Mouse (Mus musculus) adipocyte (in vitro differentiated cells): ENCODE results near the gene Lbx2.

Experiments used
- DNase-seq: peaks from one replicate; pipeline ENCODE4 v3.0.0-alpha.2; 2016; ENCODE audit warnings: low spot score

The Lbx2 gene

GRCm38 (mm10) chr6:83108762-83109668 lies 22.8 kb downstream of the Lbx2 start, which contains the start of gene Mrpl53:
TSS of gene Mrpl53 (plus strand) at chr6:83109040.
- DNase-seq, result peak; percentile 86

- no peak for DNase-seq
Measured at GRCm38 (mm10) chr6:83111510-83112136, 25.5 kb downstream of the Lbx2 start.

GRCm38 (mm10) chr6:83115011-83115671 lies 29.0 kb downstream of the Lbx2 start, which contains the start of gene Mogs:
TSS of gene Mogs (plus strand) at chr6:83115496.
- DNase-seq, result peak; percentile 93

- no peak for DNase-seq
Measured at GRCm38 (mm10) chr6:83115682-83116372, 29.7 kb downstream of the Lbx2 start.

- DNase-seq, result no peak
Measured at GRCm38 (mm10) chr6:83116373-83117164, 30.4 kb downstream of the Lbx2 start.

GRCm38 (mm10) chr6:83117165-83117438 lies 30.9 kb downstream of the Lbx2 start:
- DNase-seq, result no peak

- no peak for DNase-seq
Measured at GRCm38 (mm10) chr6:83117616-83118015, 31.4 kb downstream of the Lbx2 start.

- DNase-seq, result no peak
Measured at GRCm38 (mm10) chr6:83118369-83118768, 32.2 kb downstream of the Lbx2 start.

GRCm38 (mm10) chr6:83118825-83119733 lies 32.9 kb downstream of the Lbx2 start:
- no peak for DNase-seq

GRCm38 (mm10) chr6:83119734-83120051 lies 33.5 kb downstream of the Lbx2 start:
- no peak for DNase-seq

- DNase-seq, result peak; percentile 100
Measured at GRCm38 (mm10) chr6:83120930-83121862, 35.0 kb downstream of the Lbx2 start, which contains the start of gene Wbp1. TSS of gene Wbp1 (minus strand) at chr6:83121559.

GRCm38 (mm10) chr6:83121863-83122710 lies 35.9 kb downstream of the Lbx2 start:
- DNase-seq, result no peak

GRCm38 (mm10) chr6:83122961-83123360 lies 36.8 kb downstream of the Lbx2 start:
- DNase-seq, result no peak

GRCm38 (mm10) chr6:83124851-83125312 lies 38.7 kb downstream of the Lbx2 start:
- peak; percentile 99 for DNase-seq

- no peak for DNase-seq
Measured at GRCm38 (mm10) chr6:83125331-83125730, 39.2 kb downstream of the Lbx2 start, which contains the start of gene Ino80b. TSS of gene Ino80b (minus strand) at chr6:83125431.

- no peak for DNase-seq
Measured at GRCm38 (mm10) chr6:83127419-83127818, 41.3 kb downstream of the Lbx2 start.

- peak; percentile 62 for DNase-seq
Measured at GRCm38 (mm10) chr6:83131469-83132034, 45.4 kb downstream of the Lbx2 start.
